16 mouse cellular contexts compared by ENCODE assay signal in genomic region chr8:64343600-64343999, GRCm38 (mm10).
"Had no signal": no experiment of that assay in that cellular context is flagged by ENCODE, and none has a peak within 500 bp of the region (broad histone marks: within the 10 kb centered on the region; RNA-seq: fewer than 3 reads in every experiment).

No protein-coding gene starts in this region.

- H3K9ac ChIP-seq: neural tube, embryonic 12.5 days; neural tube, embryonic 13.5 days; neural tube, embryonic 15.5 days; stomach, embryonic 15.5 days had no signal

- DNase-seq: retina, postnatal 1 day; right cerebral cortex, adult 18-20 months; right cerebral cortex, postnatal 14 days; right cerebral cortex, postnatal 4 days; spleen, adult 18-20 months; thymus, adult 18-20 months; thymus, adult 2 months; thymus, postnatal 14 days; thymus, postnatal 25 days; thymus, postnatal 36 days; thymus, postnatal 4 days had no signal

- H3K36me3 ChIP-seq: neural tube, embryonic 12.5 days; neural tube, embryonic 13.5 days; neural tube, embryonic 15.5 days; stomach, embryonic 15.5 days had no signal

- H3K4me1 ChIP-seq: neural tube, embryonic 12.5 days; neural tube, embryonic 13.5 days; neural tube, embryonic 15.5 days; stomach, embryonic 15.5 days had no signal

- H3K27ac ChIP-seq: neural tube, embryonic 12.5 days; neural tube, embryonic 13.5 days; neural tube, embryonic 15.5 days; stomach, embryonic 15.5 days; stomach, postnatal 0 days had no signal

- H3K4me3 ChIP-seq: neural tube, embryonic 12.5 days; neural tube, embryonic 13.5 days; neural tube, embryonic 15.5 days; stomach, embryonic 15.5 days had no signal

- H3K27me3 ChIP-seq: neural tube, embryonic 12.5 days; neural tube, embryonic 13.5 days; neural tube, embryonic 15.5 days; stomach, embryonic 15.5 days had no signal

- H3K9me3 ChIP-seq: neural tube, embryonic 12.5 days; neural tube, embryonic 13.5 days; neural tube, embryonic 15.5 days; stomach, embryonic 15.5 days had no signal
